Mouse (Mus musculus): ENCODE results near the gene Fabp6. TPM values are rescaled to one million over a fixed set of nuclear protein-coding genes. Genes with fewer than 3 reads are reported as not detected.

Fabp6 gene
- total RNA-seq, 2 experiments from 2014 or later: not detected

GRCm38 (mm10) chr11:43552675-43553074 is 48.7 kb downstream of the Fabp6 start:
- ATAC-seq (replicated peaks; ENCODE audit: low FRiP score, low TSS enrichment, poor library complexity, severe bottlenecking): no peak

DNA sequence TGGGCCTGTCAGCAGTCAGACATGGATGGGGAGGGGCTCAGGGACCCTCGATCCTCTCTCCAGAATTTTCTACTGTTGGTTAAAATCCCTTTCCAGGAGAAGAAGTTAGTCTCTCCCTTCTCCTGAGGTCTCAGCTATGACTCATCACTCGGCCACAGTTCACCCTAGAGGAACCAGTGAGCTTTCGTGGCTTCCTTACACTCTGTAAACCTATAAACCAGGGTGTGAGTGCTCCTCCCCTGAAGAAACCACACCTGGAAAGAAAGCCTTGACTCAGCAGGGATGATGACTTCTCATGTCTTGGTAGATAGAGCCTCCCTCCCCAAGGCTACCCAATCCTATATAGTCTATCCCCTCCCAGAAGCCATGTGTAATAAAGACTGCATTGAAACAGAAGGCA is 49.6 kb downstream of the Fabp6 start:
- ATAC-seq (replicated peaks; ENCODE audit: low FRiP score, low TSS enrichment, poor library complexity, severe bottlenecking): no peak

DNA sequence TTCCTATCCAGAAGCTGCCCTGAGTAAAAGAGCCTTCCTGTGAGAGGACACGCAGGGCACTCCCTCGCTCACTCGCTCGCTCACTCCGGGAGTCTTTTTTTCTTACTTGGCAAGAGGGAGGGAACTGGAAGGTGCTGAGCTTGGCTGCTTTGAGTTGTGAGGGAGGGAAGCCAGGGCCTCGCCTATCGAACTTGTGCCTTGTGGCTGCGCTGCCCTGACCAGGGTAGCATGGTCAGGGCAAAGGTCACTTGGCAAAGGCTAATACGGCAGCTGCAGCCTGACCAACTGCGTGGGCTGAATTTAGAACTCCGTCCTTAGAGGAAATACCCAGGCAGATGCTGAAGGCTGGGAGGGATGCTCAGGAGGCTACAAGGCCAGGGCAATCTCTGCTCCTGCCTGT is 51.6 kb downstream of the Fabp6 start:
- no peak for ATAC-seq (replicated peaks; ENCODE audit: low FRiP score, low TSS enrichment, poor library complexity, severe bottlenecking)

- no peak for ATAC-seq (replicated peaks; ENCODE audit: low FRiP score, low TSS enrichment, poor library complexity, severe bottlenecking)
Observed at GRCm38 (mm10) chr11:43548657-43549435, 52.5 kb downstream of the Fabp6 start.

GRCm38 (mm10) chr11:43548148-43548547 is 53.2 kb downstream of the Fabp6 start:
- ATAC-seq (replicated peaks; ENCODE audit: low FRiP score, low TSS enrichment, poor library complexity, severe bottlenecking): no peak

DNA sequence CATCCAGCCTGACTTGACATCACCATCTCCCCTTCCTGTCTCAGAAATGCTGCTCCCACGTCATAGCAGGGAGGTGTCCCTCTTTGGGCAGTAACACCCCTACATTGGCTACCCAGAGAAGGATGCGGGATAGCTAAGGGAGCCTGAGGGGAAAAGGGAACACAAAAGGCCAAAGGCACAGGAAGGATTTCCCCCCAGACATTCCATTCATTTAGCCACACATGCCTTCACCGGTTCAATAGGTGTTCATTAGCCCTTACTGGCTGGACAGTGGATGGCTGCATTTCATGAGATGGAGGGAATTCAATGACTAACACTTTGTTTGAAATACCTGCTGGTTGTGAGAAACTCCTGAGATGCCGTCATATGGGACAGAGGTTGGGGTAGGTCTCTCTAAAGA is 54.7 kb downstream of the Fabp6 start:
- ATAC-seq (replicated peaks; ENCODE audit: low FRiP score, low TSS enrichment, poor library complexity, severe bottlenecking): no peak

Other genes starting within 250 kb of the Fabp6 start
- 64.6 and 84.7 TPM in 2 replicates for gene Pttg1, start 175.3 kb downstream of the Fabp6 start, total RNA-seq (2014; fragmentation: Nextera tagmentation)
- 59.5 and 64.9 TPM in 2 replicates for gene Pttg1, start 175.3 kb downstream of the Fabp6 start, total RNA-seq (2017)
- gene Slu7, start 167.8 kb downstream of the Fabp6 start, total RNA-seq (2014; fragmentation: Nextera tagmentation): 16.9 and 28.6 TPM in 2 replicates
- 72.0 and 83.0 TPM in 2 replicates for gene Slu7, start 167.8 kb downstream of the Fabp6 start, total RNA-seq (2017)
- not detected in 2 replicates for gene C1qtnf2, start 127.3 kb downstream of the Fabp6 start, total RNA-seq (2014; fragmentation: Nextera tagmentation)
- not detected in 2 replicates for gene C1qtnf2, start 127.3 kb downstream of the Fabp6 start, total RNA-seq (2017)
- 1.7 TPM in 1 of 2 replicates, not detected in the other for gene Ccnjl, start 72.8 kb downstream of the Fabp6 start, total RNA-seq (2014; fragmentation: Nextera tagmentation)
- gene Ccnjl, start 72.8 kb downstream of the Fabp6 start, total RNA-seq (2017): 0.11 and 0.33 TPM in 2 replicates
- gene 4933415A04Rik, start 14.5 kb downstream of the Fabp6 start, total RNA-seq (2014; fragmentation: Nextera tagmentation): not detected in 2 replicates
- gene 4933415A04Rik, start 14.5 kb downstream of the Fabp6 start, total RNA-seq (2017): not detected in 2 replicates
- gene Pwwp2a, start 80.5 kb upstream of the Fabp6 start, total RNA-seq (2014; fragmentation: Nextera tagmentation): 55.1 TPM in 2 replicates
- gene Pwwp2a, start 80.5 kb upstream of the Fabp6 start, total RNA-seq (2017): 29.4 and 36.7 TPM in 2 replicates
- gene Ttc1, start 146.5 kb upstream of the Fabp6 start, total RNA-seq (2014; fragmentation: Nextera tagmentation): 38.4 and 68.3 TPM in 2 replicates
- 74.5 and 103 TPM in 2 replicates for gene Ttc1, start 146.5 kb upstream of the Fabp6 start, total RNA-seq (2017)